Mouse (Mus musculus) cerebellum, adult (tissue): ENCODE results near the gene Slc25a21.

Source experiments
- ATAC-seq: cut with Nextera tagmentation; 2 replicates; pipeline ENCODE4 v1.9.2; 2017; ENCODE audit warnings: mild to moderate bottlenecking, moderate library complexity, mixed read lengths; ENCODE audit not compliant: insufficient number of reproducible peaks, low FRiP score, low TSS enrichment

Gene Slc25a21

GRCm38 (mm10) chr12:57186126-57186525, 11.1 kb downstream of the Slc25a21 start:
- ATAC-seq: no peak

GRCm38 (mm10) chr12:57185475-57185874, 11.8 kb downstream of the Slc25a21 start:
- no peak for ATAC-seq

- ATAC-seq: no peak
These were observed 12.7 kb downstream of the Slc25a21 start for GRCm38 (mm10) chr12:57184401-57185147.

- ATAC-seq: no peak
These were observed 17.6 kb downstream of the Slc25a21 start for GRCm38 (mm10) chr12:57179465-57180188.

- no peak for ATAC-seq
These were observed 18.5 kb downstream of the Slc25a21 start for GRCm38 (mm10) chr12:57178818-57179217.

GRCm38 (mm10) chr12:57163294-57163693, 34.0 kb downstream of the Slc25a21 start:
- ATAC-seq: no peak

- ATAC-seq: no peak
These were observed 34.4 kb downstream of the Slc25a21 start for GRCm38 (mm10) chr12:57162840-57163239.

- ATAC-seq: no peak
These were observed 37.4 kb downstream of the Slc25a21 start for GRCm38 (mm10) chr12:57159904-57160303.

GRCm38 (mm10) chr12:57158266-57158665, 39.0 kb downstream of the Slc25a21 start:
- ATAC-seq: no peak

GRCm38 (mm10) chr12:57138937-57139336, 58.3 kb downstream of the Slc25a21 start:
- no peak for ATAC-seq

- ATAC-seq: no peak
These were observed 59.5 kb downstream of the Slc25a21 start for GRCm38 (mm10) chr12:57137809-57138208.

- ATAC-seq: no peak
These were observed 78.7 kb downstream of the Slc25a21 start for GRCm38 (mm10) chr12:57118602-57119001.

- no peak for ATAC-seq
These were observed 81.8 kb downstream of the Slc25a21 start for GRCm38 (mm10) chr12:57115516-57115915.

GRCm38 (mm10) chr12:57109363-57109762, 87.9 kb downstream of the Slc25a21 start:
- no peak for ATAC-seq

GRCm38 (mm10) chr12:57102322-57102721, 95.0 kb downstream of the Slc25a21 start:
- no peak for ATAC-seq

- no peak for ATAC-seq
These were observed 96.7 kb downstream of the Slc25a21 start for GRCm38 (mm10) chr12:57100549-57100948.

- ATAC-seq: no peak
These were observed 98.2 kb downstream of the Slc25a21 start for GRCm38 (mm10) chr12:57099066-57099465.

- ATAC-seq: no peak
These were observed 98.9 kb downstream of the Slc25a21 start for GRCm38 (mm10) chr12:57098371-57098770.

GRCm38 (mm10) chr12:57093107-57093506, 104.2 kb downstream of the Slc25a21 start:
- no peak for ATAC-seq

GRCm38 (mm10) chr12:57084519-57084918, 112.8 kb downstream of the Slc25a21 start:
- ATAC-seq: no peak

- no peak for ATAC-seq
These were observed 113.7 kb downstream of the Slc25a21 start for GRCm38 (mm10) chr12:57083533-57083932.

- no peak for ATAC-seq
These were observed 120.7 kb downstream of the Slc25a21 start for GRCm38 (mm10) chr12:57076606-57077005.
